Mouse (Mus musculus): ENCODE data around the gene Agtr1a.

- TF ChIP-seq CTCF (IDR thresholded peaks at IDR 0.05; ENCODE audit: borderline replicate concordance, insufficient read depth, low read length) (no peak), POLR2A (IDR thresholded peaks at IDR 0.05; ENCODE audit: low read depth, low read length) (no peak)
Observed at GRCm38 (mm10) chr13:30331851-30332250, 4.4 kb upstream of the Agtr1a start.

Measured in embryonic fibroblast, embryonic 13.5 days (primary cell).